Mouse (Mus musculus) embryo, embryonic 10 days (tissue): ENCODE data around the gene Sptbn1.
"Not testable (repeated sequence)": the region's sequence is repeated elsewhere in the genome, so short reads cannot be mapped to it uniquely, and the experiment has no call there.

Source experiments
- DNase-seq: peaks from one replicate; pipeline ENCODE4 v3.0.0-alpha.2; 2015; ENCODE audit warnings: low spot score

The Sptbn1 gene

DNA sequence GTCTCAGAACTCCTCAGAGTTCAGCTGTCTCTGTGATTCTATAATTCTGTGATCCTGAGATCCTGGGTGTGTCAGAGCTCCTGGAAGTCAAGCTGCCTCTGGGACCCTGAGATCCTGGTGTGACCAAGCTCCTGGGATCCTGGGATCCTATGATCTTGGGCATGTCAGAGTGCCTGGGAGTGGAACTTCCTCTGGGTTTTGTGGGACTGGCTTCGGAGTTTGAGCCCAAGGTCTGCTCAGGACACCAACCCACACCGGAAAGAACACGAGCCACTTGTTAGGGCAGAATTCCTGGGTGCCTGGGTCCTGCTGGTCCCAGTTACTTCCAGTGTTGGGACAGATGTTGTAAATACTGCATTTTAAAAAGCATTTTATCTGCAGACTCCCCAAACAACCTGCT lies 12.8 kb downstream of the Sptbn1 start:
- DNase-seq, result not testable (repeated sequence)

DNA sequence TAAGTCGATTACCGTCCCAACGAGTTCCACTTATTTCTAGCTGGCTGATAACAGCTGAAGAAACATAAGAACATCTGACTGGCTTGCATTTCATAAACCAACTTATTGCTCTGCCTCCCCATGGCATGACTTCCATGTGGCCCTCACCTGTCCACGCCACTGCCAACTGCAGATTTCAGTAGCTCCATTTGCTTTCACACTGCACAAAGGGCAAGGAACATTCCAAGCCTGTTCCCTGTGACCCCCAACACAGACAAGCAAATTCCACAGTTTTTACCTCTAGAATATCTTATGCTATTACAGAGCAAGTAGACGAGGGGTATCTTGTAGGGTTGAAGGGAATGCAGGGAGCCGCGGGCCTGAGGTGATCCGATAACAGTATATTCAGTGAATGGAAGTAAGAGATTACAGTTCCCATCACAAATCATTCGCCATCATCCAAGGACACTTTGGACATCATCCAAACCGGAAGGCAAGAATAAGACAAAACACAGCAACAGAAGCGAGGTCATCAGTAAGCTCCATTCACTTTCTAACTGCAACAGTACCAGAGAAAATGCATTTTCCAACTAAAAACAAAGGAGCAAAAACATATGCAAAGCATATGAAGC lies 16.6 kb downstream of the Sptbn1 start:
- no peak for DNase-seq

DNA sequence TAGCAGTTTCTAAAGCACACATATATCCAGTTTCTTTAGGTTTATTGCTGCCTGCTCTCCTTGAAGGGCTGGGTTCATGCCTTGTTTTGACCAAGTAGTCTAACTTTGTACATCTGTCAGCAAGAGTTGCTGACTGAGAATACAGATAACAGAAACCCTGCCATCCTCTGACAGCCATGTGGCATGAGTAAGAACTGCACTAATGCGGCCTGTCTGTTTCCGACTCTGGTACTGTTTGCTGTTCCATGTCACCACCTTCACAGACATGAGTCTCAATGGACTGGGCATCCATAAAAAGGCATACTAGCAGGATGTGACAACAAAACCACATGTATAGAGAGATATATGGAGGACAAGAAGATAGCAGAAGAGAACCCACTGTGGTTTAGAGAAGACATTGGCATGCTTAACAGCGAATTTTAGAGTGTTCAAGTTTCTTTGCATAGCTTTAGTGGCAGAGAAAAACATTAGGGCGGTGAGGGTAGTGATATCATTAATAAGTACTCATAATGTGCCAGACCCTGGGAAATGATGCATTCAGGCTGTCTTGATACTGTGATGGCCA lies 18.4 kb downstream of the Sptbn1 start:
- no peak for DNase-seq

DNA sequence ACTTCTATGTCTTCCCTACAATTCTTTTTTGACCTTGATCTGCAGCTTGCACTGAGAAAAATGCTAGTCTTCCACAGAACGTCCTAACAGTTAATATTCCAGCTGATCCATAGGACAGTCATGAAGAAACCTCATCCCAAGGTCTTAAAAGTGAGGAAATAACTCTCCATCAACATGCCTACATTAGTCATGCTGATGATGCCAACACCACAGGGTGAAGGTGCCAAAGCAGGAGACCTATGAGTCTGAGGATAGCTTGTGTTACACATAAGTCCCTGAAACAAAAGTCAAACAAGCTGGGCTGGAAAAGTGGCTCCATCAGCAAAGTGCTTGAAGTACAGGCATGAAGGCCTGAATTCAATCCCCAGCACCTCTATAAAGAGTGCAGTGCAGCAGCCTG lies 20.9 kb downstream of the Sptbn1 start:
- DNase-seq, result no peak

DNA sequence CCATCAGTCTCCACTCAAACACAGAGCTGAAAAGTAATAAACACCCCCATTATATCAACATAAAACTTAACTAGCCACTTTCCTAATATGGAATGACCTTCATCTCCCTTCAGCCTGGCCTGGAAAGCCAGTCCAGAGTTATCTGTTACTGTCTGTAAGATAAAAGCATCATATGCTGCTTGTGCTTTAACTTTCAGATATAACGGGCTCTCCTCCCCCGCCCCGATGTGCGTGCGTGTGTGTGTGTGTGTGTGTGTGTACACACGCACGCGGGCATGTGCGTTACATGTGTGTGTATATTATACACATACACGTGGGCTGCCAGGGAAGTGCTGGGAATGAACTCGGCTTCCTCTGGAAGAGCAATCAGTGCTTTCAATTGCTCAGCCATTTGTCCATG lies 21.8 kb downstream of the Sptbn1 start:
- no peak for DNase-seq

DNA sequence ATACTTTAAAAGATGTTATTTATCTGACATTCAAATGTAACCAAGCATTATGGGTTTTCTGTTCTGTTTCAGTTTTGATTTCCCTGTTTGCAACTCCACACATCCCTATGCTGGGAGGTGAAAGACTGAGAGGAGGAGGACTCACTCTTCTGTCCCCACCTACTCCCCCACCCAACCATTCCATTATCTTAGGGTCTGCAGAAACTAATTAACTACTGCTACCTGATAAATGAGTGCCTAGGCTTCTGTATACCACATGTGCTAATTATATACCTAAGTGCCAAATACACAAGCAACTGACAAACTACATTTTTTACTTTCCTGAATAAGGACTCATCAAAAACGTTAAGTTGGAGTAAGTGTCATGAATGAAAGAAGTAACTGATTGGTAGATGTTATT lies 23.8 kb downstream of the Sptbn1 start:
- no peak for DNase-seq

DNA sequence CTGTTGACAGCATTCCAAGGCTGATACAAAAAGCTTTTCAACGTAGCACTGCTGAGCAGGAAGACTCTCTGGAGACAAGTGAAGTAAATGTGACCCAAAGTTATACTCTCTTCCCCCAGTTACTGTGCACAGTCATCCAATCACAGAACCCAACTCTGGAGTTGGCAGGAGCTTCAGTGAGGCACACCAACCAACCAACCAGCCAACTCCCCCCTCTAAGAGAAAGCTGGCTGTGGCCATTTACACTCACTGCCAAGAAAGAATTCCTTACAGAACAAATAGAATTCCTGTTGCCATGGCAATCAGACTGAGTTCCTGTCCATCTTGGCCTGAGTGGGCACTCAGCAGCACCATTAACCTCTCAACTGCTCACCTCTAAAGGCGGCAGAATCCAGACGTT lies 24.4 kb downstream of the Sptbn1 start:
- no peak for DNase-seq

DNA sequence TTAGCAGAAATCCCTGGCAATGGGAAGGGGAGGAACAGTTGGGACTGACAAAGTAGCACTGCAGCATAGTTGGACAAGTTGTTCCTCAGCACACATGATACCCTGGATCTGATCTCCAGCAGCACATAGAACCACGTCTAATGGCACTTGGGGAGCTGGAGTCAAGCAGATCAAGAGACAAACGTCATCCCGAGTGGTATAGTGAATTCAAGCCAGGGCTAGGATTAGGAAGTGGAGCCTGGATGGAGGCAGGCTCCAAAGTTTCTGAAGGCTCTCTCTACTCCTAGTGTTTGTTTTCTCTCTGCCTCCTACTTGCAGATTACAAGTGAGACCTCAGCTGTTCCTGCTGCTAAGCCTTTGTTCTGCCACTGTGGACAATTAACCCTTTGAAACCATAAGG lies 27.1 kb downstream of the Sptbn1 start:
- DNase-seq, result no peak

DNA sequence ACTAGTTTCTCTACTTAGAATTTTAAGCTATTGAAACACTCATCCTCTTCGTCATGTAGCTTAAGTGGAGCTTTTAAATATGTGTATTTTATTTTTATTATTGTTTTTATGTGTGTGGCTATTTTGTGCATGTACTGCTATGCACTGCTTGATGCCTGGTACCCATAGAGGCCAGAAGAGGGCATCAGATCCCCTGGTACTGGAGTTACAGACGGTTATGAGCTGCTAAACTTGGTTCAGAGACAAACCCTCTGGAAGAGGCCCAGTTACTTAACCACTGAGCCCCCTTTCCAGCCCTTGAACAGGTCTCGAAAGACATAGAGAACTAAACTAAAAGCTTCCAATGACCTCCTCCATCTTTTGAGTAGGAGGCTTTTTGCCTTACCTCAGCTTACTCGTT lies 30.0 kb downstream of the Sptbn1 start:
- DNase-seq, result peak; percentile 64

DNA sequence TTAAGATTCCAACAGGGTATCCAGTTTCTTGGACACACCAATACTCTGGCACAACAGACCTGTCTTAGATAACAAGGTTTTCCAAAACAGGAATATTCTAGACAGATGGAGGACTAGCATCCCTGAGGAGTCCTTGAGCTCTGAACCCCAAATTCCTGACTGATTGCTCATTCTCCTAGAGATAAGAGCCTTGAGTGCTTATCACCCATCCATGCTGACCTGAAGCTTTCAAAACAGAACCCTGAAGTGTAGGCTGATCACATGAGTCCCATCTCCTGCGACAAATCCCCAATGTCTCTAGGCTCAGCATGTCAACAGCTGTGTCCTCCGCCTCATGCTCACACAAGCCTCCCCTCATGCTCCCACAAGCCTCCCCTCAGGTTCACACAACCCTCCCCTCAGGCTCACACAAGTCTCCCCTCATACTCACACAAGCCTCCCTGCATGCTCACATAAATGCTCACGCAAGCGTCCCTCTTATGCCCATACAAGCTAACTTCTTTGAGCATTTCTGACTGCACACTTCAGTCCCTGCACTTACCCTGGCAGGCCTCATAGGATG lies 31.2 kb downstream of the Sptbn1 start:
- DNase-seq, result no peak

DNA sequence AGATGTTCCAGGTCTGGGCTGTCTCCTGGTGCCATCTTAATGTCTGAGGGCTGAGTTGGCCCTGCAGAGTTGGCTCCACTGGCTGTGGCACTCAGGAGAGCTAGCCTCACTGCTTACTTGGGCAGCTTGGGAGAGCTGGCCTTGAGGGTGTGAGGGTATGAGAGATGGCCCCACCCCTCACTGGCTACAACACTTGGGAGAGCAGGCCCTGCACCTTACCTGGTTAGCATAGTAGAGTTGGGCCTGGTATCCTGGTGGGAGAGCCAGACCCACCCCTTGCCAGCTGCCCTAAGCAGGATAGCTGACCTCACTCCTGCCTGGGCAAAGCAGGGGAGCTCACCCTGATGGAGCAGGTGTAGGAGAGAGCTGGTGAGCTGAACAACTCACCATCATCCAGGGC lies 32.3 kb downstream of the Sptbn1 start:
- DNase-seq, result no peak

DNA sequence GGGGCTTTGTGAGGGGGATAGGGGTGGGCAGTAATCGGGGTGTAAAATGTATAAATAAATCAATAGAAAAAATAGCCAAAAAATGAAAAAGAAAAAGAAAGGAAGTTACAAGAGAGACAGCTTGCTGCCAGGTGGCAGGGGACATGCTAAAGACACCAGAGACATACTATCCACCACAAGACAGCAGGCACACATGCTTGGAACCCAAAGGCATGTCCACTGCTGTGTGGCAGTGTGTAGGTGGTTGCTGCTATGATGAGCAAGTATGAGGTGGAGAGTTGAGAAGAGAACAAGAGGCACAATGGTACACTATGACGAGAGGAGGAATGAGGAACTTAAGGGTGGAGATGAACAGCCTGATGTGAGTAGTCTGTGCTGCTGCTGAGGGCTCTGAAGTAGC lies 32.8 kb downstream of the Sptbn1 start:
- DNase-seq, result no peak

DNA sequence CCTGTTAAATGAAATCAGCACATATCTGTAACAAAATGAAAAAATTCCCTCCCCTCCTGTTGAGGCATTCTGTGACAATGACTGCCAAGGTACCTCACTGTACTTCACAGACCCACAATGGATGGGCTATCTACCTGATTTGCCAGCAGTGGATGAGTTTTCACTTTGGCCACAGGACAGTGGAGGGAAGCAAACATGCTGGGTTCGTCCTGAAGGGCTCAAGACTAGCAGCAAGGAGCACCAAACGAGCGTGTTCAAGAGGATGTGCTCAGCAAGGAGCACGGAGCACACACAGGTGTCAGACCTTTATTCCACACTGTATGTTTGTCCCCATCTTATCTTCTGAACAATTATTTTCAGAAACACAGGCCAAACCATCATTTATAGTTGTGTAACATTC lies 34.0 kb downstream of the Sptbn1 start:
- DNase-seq, result no peak

DNA sequence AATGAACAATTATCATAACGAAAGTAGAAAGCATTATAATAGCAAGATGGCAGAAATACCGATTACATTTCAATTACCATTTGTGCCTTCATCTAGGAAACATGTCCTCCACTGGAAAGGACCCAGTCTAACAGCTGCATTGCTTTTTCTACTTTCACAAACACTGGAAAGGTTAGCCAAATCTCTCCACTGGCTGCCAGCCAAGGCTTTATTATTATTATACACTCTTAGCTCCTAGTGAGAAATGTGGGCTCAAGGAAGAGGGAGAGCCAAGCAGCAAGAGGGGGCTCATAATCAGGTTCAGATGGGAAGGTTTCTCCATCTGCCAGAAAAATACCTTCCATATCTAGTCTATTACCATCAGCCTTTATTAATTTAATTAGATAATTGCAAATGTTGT lies 35.9 kb downstream of the Sptbn1 start:
- DNase-seq, result no peak

DNA sequence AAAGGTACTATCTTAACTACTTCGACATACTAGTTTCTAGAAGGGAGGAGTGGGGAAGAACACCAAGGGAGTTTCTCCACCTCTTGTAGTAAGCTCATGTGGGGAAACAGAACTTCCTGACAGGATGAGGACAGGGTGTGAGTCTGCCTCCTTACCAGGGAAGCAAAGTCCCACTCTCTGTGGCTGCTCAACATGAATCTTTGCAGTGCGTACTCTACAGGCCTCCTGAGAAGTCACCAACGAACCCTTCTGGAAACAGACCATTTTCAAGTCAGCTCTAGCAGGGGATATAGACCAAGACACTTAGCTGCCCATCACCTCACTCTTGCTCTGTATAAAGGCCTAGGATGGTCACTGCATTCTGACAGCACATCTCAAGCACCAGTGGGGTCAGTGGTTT lies 36.6 kb downstream of the Sptbn1 start:
- no peak for DNase-seq

DNA sequence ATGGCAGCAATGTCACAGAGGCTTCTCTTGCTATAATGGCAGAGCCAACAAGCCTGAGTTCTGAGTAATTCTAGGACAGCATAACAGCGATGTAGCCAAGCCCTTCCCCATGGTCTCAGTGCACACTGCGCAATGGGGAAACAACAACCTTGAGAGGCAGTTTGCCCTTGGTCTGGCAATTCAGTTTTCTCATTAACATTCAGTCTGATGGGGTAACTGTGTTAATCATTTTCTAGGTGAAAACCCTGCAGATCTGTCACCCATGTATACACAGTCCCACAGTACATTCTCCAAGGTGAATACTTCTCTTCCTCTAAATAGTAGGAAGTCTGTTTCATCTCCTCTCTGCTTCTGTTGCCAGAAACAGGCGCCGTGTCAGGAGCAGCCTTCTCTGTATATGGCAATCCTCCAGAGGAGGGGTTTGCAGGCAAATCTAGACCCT lies 37.6 kb downstream of the Sptbn1 start:
- DNase-seq, result no peak

DNA sequence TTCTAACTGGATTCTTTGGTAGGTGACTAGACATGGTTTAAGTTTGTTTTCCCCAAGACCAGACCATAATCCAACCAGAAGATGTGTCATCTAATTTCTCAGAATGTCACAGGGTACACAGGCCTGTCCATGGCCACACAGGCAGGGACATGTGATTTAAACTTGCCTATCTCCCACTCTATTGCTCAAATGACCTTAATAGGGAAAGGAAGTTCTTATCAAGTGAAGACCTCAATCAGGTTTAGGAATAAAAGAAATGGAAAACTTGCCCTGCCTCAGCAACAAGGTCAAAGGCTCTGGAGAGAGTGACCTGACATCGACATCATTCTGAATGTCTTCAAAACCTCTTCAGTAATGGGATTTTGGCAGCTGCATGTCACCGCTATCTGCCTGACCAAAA lies 41.2 kb downstream of the Sptbn1 start:
- no peak for DNase-seq

DNA sequence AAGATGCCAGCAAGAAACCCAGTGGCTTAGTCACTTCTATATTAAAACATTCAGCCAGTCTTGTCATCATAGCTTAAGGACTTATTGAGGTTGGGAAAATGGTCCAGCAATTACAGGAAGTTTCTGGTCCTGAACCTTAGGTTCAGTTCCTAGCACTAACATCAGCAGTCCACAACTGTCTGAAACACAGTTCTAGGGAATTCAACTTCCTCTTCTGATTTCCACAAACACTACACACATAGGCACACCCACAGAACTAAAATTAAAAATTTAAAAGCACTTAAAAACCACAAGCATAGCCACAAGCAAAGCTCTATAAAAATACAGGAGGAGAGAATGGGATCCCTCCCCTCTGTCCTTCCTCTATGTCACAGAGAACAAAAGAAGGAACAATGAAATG lies 43.4 kb downstream of the Sptbn1 start:
- DNase-seq, result no peak

DNA sequence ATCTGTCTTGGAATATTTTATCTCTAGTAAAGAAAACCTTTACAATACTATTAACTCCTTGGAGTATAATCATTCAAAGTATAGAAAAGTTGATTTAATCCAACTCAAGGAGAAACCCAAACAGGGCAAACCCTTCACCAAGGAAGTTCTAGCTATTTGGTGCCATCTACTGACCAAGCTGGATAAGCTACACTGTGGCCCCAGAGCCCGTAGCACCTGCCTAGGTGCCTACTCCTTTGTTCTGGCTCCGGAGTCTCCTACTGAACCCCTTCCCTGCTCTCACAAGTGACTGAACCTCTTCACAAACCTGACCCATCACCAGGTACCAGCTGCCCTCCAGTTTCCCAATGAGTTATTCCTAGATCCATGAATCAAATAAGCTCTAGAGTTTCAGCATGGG lies 45.3 kb downstream of the Sptbn1 start:
- peak; percentile 35 for DNase-seq

DNA sequence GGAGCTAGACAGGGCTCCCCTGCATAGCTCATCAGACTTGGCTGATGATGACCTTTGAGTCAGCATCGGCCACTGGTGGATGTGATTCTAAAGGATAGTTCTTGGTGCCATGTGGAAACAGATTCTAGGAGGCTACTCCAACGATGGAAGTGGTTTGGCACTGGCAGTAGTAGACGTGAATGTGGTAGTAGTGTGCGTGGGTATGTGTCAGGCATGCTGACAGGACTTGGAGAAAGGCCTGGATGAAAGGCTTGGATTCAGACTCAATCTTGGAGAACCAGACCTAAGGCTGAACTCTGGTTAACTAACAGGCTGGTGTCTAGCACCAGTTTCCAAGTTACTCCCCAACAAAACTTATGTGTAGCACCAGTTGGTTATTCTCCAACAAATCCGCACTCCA lies 46.9 kb downstream of the Sptbn1 start:
- DNase-seq, result no peak

DNA sequence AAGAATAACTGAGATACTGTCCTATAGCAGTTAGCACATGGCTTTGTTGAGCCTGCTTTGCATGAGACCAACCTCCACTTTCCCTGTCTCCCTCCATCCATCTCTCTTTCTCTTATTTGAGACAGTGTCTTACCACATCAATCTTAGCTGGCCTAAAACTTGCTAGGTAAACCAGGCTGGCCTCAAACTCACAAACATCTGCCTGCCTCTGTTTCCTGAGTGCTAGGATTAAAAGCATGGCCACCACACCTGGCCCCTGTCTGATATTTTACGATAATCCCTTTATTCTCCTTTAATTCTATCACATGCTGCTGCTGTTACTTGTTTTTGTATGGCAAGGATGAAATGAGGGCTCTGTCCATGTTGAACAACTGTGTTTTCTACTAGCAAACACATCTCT lies 49.6 kb downstream of the Sptbn1 start:
- DNase-seq, result no peak

DNA sequence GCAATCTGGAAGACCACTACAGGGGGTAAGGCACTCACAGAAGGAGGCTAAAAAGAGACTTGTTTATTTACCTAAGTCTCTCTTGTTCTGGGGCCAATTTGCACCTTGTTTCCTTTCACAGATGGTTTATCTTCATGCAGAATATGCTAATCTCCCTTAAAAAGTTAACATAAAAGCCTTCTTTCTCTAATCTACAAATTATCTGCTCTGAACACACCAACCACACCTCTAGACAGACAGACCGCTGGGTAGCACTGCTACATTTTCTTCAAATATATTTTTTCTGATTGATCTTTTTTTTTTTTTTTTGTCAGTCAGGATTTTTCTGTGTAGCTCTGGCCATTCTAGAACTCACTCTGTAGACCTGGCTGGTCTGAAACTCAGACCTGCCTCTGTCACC lies 50.5 kb downstream of the Sptbn1 start:
- DNase-seq, result no peak

DNA sequence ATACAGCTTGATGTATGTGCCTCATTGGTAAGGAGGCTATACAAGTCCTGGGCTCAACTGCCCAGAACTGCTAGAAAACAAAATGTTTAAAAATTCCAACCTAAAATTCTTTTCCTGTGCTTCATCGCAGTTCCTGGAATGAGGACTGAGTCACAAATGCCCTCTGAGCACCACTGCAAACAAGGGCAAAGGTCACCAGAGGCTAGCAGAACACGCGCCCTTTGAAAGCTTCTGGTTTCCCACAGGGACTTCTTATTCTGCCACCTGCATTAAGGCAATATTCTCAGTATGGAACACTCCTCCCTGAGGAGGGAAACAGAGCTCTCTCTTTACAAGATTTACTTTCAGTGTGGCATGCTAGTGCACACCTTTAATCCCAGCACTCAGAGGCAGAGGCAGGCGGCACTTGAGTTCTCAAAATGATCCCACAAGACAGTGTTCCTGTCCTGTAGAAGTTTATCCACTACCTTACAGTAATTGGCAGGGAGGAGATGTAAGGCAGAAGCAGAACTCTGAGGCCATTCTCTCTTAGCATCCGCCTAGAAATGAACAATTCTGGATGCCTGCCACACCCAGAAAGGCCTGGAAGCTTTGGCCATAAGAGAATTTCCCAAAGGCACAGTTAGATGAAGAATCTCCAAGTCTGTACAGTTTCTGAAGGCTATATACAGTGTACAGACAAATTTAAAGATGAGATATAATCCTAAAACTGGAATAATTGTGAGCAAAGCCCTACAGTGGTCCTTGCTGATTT lies 56.1 kb downstream of the Sptbn1 start:
- DNase-seq, result peak; percentile 51
